Mouse (Mus musculus): Measurements from ENCODE around the gene Pde8b.
A peak's percentile ranks its signal among the peaks of the same experiment; 100 is the strongest.

Pde8b gene

DNA sequence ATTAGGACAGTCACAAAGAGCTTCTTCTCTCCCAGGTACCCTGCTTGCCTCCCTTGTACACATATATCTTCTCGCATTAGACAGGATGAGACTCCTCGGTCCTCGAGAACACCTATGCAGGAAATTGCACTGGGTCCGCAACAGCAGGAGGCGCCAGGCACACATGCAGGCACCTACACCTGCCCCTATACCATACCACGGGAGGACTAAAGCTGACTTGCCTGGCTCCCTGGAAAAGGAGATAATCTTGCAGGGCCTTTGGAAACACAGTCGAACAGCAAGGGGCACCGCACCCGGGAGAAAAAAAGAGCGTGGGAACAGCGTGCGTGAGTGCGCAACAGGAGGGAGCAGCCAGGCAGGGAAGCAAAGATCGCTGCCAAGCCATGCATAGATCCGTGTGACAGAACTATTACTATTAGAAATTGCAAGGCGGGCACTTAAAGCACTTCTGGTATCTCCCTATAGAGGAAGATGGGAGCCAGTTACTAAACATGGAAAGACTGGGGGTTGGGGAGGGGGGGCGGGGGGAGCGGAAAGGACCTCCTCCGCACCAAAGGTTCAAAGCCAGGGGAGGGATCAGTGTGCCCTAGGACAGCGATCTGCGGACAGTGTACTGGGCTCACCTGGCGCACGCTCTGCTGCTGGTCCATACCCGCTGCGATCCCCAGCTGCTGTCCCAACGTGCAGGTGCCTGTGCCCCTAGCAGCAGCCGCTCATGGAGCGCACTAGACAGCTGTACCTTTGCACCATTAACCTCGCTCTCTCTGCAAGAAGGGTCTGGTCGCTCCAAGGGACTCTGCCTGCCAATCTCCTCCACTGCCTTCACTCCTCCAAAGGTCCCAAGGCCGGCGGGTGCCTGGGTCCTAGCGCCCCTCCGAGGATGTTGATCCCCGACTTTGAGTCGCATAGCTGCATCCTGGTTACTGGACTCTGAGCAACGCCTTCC is at the start of gene Pde8b:
Pde8b (minus strand) TSS at position 826 of the 946 bp plus-strand sequence.
- DNase-seq (ENCODE audit: low read depth, low spot score), result no peak

DNA sequence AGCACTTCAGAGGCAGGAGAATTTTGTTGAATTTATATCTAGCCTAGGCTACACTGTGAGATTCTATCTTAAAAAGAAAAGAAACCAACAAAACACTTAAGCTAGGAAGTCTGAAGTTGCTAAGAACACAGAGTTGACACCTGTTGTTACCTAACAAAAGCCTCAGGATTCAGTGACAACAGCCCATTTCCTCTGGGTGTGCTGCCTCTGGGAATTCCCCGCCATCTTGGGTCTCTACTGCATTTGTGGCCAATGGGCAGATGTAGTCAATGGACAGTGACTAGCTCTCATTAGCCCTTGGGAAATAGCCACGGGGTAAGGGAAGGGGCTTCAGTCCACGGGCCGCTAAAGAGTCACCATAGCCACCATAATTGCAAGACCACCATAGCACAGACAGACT is 41.8 kb upstream of the Pde8b start:
- DNase-seq (ENCODE audit: low read depth, low spot score), result no peak

DNA sequence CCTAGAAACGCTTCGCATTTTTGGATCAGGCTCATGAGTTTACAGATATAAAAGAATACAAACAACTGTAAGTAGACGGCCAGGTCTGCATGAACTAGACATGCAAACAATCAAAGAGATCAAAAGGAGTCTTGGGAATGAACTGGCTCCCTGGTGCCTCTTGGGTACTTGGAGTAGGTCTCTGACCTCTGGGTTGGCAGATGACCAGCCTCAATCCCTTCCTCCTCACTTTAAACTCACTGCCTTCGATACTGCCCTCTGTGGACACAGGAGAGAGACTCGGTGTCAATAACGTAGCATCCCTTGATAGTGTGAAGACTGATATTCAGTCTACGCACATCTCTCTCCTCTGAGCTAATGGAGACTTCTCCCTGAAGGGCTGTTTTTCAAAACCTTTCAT is 37.9 kb upstream of the Pde8b start:
- no peak for DNase-seq (ENCODE audit: low read depth, low spot score)

DNA sequence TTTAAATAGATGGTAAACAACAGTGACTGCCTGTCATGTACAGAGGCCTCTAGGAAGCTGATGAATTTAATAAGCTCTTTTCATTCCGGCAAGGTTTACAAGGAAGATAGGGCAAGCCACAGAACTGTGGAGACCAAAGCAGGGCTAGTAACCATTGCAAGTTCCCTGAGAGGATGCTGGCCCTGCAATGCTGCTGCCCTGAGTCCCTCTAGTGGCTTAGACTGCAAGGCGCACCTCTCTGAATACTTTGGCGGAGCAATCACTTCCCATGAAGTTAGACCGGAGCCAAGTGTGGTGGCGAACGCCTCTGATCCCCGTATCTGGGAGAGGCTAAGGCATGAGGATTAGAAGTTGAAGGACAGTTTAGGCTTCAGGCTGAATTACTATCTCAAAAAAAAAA is 36.9 kb upstream of the Pde8b start:
- DNase-seq (ENCODE audit: low read depth, low spot score), result peak; percentile 18

DNA sequence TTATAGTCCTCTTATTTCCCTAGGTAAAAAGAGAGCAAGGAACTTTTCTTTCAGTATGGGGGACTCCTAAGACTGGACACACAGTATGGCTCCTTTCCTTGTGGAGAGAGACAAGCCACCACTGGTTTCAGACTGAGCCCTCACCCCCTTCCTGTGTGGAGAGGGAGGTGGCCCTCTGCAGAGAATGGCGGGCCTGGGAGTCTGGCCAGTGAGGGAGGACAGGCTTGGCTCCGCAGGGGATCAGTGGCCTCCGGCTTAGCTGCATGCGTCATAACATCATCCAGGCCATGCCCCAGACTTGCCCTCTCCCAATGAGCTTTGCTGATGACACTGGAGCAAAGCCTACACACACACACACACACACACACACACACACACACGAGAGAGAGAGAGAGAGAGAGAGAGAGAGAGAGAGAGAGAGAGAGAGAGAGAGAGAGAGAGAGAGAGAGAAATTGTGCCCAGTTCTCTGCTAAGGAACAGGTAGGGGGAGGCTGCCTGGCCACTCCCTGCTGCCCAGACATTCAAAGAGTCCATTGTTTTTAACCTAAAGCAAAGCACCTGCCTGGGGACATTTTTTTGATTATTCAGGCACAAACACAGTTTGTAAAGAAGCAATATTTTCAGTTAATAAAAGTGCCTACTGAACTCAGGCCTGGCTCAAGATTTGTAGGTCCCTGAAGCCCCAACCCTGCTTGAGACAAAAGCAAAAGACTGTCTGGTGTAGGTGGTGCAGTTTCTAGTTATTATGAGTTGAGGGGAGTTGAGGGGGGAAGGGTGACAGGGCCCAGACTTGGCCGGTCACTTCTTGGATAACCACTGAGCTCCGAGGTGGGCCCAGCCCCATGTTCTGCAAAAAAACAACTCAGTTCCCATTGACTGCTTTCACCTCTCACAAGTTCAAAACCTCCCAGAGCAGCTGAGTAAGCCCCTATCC is 31.9 kb upstream of the Pde8b start:
- peak; percentile 8 for DNase-seq (ENCODE audit: low read depth, low spot score)

DNA sequence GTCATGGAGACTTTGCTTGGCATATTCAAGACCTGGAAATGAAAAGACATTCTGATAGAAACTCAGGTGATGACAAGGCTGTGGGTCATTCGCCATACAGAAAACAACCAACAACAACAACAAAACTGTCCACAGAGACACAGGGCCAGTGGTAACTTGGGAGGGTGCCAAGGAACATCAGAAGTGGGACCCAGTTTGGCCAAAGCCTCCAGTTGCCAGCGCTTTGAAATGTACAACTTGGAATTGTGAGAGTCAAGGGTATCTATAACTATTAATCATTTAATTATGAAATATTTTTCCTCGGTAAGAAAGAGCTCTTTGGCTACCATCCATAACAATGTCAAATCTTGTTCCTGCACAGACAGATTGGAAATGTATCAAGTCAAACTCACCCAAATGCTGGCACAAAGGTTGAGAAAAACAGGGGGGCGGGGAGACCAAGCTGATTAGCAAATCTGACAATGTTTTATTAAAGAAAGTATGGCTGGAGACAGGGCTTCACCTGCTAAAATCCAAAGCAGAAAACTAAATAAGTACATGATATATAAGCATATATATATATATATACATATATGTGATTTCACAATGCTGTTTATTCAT is 28.4 kb upstream of the Pde8b start:
- no peak for DNase-seq (ENCODE audit: low read depth, low spot score)

DNA sequence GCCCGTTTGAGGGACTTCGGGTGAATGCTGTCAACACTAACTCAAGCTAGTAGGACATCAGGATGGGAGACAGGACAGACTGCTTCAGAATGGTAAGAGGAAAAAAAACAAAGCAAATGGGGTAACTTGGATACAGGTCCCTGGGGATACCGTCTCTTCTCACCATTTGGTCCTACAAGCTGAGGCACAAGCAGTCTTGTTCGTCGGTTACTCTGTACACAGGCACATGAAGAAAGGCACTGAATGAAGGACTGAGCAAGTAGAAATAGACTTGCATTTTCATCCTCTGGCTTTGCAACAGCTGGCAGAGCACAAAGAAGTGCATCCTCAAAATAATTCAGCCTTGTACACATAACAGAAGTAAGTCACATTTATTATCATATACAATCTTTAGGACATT is 14.6 kb upstream of the Pde8b start:
- no peak for DNase-seq (ENCODE audit: low read depth, low spot score)

DNA sequence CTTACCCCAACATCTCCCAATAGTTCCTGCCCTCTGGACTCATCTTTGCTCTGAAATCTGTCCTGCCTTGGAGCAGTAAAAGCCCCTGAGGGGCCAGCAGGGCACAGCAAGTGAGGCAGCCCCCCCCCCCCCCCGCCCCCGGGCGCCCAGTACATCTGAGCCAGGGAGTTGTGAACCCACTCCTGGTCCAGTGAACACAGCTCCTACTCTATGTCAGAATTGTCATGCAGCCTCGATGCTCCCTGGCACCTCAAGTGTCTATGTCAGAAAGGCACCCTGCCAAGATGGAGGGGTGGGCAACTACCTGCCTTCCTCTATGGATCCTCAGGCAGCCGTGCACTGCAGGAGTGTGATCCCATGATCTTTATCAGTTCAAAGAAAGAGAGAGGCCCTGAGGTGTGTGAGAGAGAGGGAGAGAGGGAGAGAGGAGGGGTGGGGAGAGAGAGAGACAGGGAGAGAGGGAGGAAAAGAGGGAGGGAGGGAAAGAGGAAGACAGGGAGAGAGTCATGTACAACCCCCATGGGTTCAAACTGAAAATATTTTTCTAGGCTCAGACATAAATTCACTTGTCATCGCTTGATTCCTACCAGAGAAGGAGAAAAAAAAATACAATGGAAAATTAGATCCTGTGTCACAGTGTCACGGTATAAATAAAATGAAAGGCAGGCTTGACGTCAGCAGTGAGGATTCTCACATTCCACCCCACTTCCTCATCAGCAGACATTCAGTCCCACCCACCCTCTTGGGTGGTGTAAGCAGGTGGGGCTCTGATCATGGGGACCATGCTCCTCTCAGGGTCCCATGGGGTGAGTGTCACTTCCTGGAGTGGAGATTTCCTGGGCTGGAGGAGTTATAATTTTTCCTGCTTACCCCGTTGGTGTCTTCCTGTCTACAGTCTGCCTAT is 11.0 kb upstream of the Pde8b start:
- DNase-seq (ENCODE audit: low read depth, low spot score), result peak; percentile 43

DNA sequence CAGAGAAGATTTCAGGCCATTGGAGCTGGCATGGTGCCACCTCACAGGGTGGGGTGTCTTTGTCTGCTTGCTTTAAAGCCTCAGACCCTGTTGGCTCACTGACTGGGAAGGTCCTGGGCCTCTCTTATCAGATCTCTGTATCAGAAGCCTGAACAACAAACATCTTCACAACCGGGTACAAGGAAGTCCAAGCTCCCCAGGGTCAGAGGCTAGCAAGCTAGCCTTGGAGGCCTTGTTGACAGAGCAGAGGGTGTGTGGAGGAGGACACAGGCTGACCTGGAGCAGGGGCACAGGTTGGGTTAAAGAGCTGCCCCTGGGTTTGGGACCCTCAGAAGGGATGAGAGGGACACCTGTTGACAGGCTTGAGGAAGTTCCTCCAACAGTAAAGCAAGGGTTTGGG is 10.3 kb upstream of the Pde8b start:
- DNase-seq (ENCODE audit: low read depth, low spot score), result no peak

DNA sequence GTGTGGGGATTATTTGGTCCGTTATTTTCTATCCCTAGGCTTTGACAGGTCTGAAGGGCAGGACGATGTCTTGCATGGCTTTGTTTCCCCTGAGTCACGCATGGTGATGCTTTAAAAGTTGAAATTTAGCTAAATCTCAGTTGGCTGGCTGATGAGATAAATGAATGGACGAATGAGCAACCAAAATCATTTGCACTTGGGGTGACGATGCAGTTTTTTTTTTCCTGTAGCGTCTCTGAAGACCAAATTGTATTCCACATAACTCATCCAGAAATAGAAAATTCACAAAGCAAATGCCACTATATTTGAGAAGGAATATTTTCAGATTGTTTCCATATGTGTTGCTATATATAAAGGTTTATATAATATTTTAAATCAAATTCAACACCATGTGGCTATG is 6.9 kb upstream of the Pde8b start:
- DNase-seq (ENCODE audit: low read depth, low spot score), result no peak

DNA sequence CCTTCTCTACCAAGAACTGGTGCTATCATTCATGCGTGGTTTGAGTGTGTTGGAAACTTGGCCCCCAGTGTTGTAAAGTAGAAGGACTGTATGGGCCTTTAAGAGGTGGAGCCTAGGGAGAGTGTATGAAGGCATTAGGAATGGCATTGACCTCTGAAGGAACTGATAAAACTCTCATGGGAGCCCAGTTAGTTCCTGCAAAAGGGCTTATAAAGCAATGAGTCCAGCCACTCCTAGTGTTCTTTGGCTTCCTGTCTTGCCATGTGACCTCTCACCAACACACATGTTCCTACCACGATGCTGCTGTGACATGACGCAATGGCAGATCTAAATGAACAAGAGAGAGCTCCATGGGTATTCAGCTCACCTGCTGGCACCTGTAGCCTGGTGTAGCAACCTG is 4.9 kb upstream of the Pde8b start:
- no peak for DNase-seq (ENCODE audit: low read depth, low spot score)

DNA sequence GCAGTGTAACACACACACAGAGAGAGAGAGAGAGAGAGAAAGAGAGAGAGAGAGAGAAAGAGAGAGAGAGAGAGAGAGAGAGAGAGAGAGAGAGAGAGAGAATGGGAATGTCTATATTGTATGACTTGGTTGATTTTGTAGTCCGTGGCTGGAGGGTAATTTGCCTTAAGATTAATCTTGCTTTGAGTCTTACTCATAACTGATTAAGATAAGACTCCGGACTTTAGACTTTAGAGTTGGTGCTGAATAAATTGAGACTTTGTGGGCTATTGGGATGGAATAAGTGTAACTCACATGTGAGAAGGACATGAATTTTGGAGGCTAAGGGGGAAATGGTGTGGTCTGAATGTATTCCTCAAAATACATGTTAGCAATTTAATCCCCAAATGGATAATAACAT is 7.1 kb downstream of the Pde8b start:
- no peak for DNase-seq (ENCODE audit: low read depth, low spot score)

DNA sequence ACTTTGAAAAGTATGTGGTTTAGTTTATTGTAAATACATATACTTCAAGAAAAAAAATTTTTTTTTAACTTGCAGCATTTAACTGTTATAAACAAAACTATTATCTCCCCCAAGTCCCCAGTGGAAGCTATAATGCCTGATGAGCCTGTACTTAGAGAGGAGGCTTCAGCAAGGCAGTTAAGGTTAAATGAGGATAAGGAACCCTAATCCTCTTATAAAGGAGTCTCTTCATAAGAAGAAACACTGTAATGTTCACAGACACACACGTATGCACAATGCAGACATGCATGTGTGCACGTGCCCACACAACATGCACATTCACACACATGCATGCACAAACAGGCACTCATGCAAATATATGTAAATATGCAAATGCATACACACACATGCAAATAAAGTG is 12.6 kb downstream of the Pde8b start:
- no peak for DNase-seq (ENCODE audit: low read depth, low spot score)

DNA sequence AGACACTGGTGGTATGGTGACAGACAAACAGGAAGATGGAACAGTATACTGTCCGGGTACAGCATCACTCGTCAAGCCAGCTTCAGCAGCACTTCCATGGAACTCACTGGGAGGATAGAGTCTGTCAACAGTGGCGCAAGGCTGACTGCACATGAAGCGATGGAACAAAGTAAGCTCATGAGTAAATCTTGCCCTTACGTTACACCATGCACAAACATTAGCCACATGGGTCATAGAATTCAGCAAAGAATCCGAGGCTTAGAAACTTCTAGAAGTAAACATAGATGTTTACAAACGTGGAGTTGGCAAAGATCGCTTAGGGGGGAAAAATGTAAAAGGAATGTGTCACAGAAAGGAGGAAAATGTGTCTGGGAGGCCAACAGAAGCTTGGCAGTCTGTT is 14.9 kb downstream of the Pde8b start:
- DNase-seq (ENCODE audit: low read depth, low spot score), result no peak

DNA sequence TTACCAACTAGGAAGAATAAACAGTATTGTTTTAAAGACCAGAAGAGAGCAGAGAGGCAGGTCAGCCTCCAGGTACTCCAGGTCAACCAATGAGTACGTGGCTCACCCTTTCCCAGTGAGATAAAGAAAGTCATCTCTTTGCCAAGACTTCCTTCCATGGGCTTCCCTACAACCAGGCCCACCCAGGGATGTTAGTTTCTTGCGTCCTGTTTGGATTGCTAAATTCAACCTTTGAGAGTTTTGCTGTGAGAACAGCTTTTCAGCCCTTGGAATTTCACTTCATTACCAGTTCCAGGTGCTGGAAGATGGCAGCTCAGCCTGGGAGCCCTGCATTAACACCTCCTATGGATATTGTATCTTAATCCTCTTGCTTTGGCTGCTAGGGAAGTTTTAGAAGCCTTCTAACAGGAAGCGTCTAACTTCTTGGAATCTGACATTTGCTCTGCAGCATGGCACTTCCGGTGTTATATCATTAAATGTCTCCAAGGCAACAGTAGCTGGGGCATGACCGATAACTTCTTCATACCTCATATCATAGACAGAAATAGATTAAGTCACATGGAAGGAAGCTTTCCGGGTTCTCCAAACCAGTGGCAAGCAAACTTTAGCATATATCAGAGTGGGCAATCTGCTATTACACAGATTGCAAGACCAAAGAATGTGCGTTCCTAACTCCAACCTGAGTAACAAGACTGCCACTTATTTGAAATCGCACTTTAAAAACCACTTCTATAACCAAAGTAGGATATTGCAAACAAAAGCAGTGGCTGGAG is 18.6 kb downstream of the Pde8b start:
- DNase-seq (ENCODE audit: low read depth, low spot score), result no peak

DNA sequence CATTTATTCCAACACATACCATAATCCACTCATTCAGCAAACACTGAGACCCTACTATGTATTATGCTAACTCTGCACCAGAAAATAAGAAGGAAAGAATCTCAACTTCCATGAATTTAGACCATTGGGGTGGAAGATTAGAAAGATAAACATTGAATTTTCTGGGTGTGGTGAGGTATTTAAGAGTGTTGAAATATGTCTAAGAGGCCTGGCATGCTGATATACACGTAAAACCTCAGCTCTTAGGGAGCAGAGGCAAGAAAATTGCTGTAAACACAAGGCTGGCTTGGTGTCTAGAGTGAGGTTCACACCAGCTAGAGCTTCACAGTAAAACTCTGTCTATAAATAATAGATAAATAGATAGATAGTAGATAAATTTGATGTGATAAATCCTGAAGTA is 19.8 kb downstream of the Pde8b start:
- no peak for DNase-seq (ENCODE audit: low read depth, low spot score)

DNA sequence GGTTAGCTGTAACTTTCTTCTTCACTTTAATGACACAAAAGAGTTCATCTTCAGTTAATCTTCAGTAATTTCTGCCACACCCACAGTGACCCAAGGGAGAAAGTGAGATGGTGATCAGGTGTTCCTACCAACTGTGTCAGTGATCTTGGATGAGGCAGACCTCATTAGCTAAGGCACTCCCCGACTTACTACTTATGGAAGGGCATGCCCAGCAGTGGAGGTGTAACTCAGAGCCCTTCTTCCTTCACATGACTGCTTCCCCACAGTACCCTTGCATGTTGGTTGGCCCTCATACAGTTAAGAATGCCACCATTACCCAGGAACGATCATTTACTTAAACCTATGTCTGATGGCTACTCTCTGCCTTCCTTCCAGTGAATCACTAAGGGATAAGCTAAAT is 25.6 kb downstream of the Pde8b start:
- DNase-seq (ENCODE audit: low read depth, low spot score), result no peak

DNA sequence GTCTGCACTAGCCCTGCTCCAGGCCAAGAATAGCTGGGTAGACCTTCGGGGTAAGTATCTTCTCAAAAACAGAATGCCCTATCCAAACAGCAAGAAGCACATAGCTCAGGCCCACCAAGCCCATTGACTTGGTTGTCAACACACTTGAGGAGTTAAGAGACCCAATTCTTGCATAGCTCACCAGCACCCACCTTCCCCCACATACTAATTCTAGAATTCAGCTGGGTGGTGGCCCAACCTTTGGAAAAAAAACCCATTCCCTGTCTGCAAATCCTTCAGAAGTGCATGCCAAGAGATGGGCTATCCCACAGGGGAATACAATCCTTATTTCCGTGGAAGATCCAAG is 26.7 kb downstream of the Pde8b start:
- no peak for DNase-seq (ENCODE audit: low read depth, low spot score)

DNA sequence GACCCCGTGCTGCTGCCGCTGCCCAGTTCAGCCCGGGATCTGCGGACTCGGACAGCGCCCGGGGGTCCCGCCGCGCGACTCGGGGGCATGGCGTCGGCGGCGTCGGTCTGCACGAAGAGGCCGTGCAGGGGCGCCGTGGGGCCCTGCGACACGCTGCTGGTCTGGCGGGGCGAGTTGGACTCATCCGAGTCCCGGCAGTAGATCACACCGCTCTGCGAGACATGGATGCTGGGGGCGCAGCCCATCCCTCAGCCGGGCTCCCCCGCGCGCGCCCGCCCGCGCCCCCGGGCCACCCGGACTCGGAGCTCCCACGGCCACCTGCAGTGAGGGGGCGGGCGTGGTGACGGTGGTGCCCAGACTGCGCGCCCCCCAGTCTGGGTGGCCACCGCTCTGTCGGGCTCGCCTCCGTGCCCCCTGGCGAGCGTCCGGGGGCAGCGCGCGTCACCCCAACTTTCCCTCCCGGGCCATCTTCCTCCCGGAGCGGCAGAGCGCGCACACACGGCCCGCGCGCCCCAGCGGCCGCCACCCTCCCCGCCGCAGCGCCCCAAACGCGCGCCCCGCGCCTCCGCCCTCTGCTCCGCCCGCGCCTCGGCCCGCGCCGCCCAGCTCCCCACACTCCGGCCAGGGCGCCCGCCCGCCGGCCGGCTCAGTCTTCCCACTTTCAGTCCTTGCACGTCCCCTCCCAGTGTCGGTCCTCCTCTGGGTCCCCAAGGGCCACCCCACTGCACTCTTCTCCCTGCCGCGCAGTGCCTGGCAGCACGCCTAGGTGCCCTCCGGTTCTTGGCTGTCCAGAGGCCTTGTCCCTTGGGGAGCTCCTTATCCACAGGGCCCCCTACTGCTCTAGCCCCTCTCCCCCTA is 27.3 kb downstream of the Pde8b start:
- DNase-seq (ENCODE audit: low read depth, low spot score), result no peak
